Mouse (Mus musculus) erythroblast, embryonic 14.5 days (primary cell): ENCODE results near the gene 1700011L22Rik.

ENCODE experiments used
- GATA1 ChIP-seq: IDR thresholded peaks from 2 replicates; pipeline ENCODE4 v1.6.1; 2012; ENCODE audit warnings: low read length, inconsistent platforms, mixed read lengths
- TAL1 ChIP-seq: IDR thresholded peaks from 3 replicates; pipeline ENCODE4 v1.6.1; 2012; ENCODE audit warnings: low read length, inconsistent platforms, mixed read lengths

- TF ChIP-seq TAL1 (no peak), GATA1 (no peak)
Observed at GRCm38 (mm10) chr8:79289592-79289991, 41.2 kb upstream of the 1700011L22Rik start.
